Mouse (Mus musculus): ENCODE measurements around the gene Dapk2.

Gene Dapk2

GRCm38 (mm10) chr9:66305121-66306112 is 147.4 kb downstream of the Dapk2 start:
- DNase-seq (ENCODE audit: extremely low spot score, low read depth, low spot score) = no peak

GRCm38 (mm10) chr9:66306414-66306813 is 148.4 kb downstream of the Dapk2 start:
- DNase-seq (ENCODE audit: extremely low spot score, low read depth, low spot score) = no peak

GRCm38 (mm10) chr9:66307341-66307740 is 149.3 kb downstream of the Dapk2 start:
- DNase-seq (ENCODE audit: extremely low spot score, low read depth, low spot score) = no peak

GRCm38 (mm10) chr9:66308741-66309140 is 150.7 kb downstream of the Dapk2 start:
- no peak for DNase-seq (ENCODE audit: extremely low spot score, low read depth, low spot score)

- no peak for DNase-seq (ENCODE audit: extremely low spot score, low read depth, low spot score)
These were observed 153.4 kb downstream of the Dapk2 start for GRCm38 (mm10) chr9:66311458-66311857.

- no peak for DNase-seq (ENCODE audit: extremely low spot score, low read depth, low spot score)
These were observed 158.6 kb downstream of the Dapk2 start for GRCm38 (mm10) chr9:66316603-66317002.
